Mouse (Mus musculus) thymus, postnatal 14 days (tissue): Measurements from ENCODE around the gene Pcsk6.

Source experiments
- DNase-seq: peaks from one replicate; pipeline ENCODE4 v3.0.0; 2021

Pcsk6 gene

DNA sequence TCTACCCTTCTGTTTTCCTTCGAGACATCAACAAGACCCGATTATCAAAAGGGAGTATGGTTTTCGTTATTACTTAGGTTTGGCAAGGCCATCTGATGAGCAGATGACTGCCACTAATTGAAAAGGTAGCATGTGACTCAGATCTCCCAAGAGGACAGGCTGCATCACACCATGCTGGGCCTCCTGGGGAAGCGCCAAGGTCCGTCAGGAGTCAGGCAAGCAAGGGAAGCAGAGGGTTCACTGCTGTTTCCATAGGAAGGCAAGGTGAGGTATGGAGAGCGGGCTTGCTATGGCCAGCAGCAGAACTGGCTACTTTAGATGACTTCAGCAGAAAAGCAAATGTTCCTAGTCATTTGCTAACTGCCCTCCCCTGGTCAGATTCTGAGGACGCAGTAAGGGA lies 84.9 kb downstream of the Pcsk6 start:
- DNase-seq, result no peak

DNA sequence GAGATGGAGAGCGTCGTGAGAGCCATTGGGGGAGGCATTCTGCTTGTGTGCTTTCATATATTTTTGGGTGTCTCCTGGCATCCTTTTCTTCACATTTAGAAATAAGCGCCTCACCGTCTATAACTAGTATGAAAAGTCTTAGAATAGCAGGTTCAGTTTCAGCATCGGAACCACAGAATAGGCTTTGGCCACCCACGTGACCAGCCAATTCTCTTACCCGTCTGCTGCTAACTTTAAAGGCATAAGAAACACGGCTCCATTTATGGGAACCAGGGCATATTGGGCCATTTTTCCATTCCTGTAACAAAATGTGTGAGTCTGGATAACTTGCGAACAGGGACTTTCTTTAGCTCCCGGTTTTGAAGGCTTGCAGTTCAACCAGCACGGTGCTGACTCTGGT lies 87.4 kb downstream of the Pcsk6 start:
- DNase-seq, result no peak

DNA sequence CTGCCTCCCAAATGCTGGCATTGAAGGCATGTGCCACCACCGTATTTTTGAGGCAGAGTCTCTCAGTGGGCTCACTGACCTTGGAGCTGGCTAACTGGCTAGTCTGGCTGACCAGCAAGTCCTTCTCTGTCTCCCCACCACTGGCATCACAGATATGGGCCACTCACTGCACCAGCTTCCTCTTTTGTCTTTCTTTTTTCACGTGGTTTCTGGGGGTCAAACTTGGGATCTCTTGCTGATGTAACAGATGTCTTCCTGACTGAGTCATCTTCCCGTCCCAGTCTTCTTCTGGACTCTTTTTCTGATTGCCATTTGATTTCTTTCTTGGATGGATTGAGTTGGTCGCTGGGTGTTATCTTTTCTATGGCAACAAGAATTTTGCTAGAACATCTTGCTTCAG lies 93.0 kb downstream of the Pcsk6 start:
- DNase-seq, result no peak

DNA sequence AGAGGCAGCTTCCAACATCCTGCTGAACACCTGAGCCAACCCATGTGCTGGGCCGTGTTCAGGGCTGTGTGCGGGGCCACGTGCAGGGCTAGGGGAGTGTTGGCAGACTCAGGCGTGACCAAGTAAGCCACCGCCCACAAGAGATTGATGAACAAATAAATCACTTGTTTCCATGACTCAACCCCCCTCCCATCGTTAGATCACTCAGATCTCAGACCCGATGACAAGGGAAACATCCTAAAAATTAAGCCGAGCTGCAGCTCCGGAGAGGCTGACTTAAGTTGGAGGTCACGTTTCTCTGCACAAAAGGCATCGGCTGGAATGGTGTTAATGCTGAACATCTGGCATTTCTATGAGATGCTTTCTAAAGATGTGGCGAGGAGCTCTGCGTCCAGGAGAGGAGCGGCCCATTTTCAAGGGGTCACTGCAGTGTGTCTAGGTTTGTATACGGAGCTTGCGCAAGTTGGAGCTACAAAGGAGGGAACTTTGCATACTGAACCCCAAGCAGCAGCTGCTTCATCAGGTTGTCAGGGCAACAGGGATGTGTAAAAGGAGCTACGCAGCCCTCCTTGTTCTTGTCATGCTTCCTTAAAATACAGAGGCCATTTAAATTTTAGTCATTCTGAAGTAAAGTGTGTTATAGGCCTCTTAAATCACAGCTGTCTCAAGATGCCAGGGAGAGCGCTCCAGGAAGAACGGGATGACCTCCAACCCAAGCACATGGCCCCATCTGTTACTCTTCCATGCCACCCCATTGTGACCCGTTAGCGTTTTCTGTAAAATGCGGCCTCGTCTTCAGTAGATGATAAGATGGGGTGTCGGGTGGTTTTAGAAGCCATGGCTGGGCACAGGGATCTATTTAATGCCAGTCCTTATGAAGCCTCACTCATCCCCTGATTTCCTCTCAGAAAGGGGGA lies 94.0 kb downstream of the Pcsk6 start:
- no peak for DNase-seq

DNA sequence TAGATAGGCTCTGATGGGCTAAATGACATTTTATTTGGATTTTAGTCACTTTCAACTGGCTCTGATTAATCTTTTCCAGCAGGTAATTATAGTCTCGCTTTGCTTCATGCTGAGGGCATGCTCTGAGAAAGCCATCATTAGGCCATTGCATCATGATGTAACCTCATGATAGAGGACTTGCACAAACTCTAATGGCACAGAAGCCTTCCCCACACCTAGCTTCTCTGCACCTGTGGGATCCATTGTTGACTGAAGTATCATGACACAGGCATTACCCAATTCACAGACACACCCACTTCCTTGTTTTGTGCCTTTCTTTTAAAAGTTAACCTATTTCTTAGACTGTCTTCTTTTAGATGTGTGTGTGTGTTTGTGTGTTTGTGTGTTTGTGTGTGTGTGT lies 95.7 kb downstream of the Pcsk6 start:
- DNase-seq, result no peak

DNA sequence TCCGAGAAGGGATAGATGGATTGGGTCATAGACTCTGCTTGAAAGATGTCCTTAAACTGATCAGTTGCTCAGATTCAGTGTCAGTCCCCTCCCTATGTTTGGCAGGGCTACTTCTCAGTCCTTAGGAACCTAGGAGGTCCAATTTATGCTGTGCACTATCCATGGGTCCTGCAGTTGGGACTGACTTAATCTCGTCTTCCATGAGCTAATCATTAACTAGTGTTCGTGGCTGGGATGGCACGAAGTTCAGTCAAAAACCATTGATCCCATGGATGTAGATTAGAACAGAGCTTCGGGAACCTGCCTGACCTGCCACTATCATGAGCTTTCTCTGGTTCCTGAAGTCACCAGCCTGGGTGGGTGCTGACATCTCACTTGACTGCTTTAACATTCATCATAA lies 96.6 kb downstream of the Pcsk6 start:
- no peak for DNase-seq

DNA sequence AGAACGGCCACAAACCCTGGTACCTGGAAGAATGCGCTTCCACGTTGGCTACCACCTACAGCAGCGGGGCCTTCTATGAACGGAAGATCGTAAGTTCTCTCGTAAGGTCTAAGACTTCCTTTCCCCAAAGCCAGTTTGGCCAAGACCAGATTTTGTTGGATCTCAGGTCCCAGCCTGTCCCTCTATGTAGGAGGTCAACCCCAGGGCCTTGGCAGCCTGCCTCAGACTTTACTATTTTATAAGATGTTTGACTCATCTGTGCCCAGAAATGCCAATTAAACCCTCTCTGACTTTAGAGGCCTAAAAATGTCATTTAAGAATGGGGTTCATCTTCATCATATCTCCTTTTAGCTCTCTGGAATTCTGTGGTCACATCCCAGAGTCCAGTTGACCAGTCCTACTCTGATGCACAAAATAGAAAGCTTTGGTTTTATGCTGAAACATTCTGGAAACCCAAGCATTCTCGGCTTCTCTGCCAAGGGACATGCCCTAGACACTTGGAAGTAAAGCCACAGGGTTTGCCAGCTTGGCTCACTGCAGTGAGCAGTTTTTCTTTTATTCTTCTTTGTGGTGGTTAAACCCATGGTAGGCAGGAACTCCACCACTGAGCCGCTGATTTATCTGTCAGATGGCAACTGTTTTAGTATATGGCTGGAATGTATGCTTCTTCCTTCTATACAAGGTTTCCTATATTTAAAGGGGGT lies 97.8 kb downstream of the Pcsk6 start:
- no peak for DNase-seq

DNA sequence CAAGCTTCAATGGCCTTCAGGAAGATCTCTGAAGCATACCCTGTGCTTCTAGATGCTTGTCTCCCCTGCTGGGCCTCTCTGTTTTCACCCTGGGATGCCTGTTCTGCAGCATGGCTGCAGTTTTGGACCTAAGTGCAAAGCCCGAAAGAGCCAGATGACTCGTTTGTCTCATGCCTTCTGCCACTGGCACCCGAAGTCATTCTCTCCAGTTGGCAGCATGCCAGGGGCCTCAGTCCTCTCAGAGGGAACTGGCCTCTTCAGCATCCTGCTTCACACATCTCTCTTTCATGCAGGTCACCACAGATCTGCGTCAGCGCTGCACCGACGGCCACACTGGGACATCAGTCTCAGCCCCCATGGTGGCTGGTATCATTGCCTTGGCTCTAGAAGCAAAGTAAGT lies 101.1 kb downstream of the Pcsk6 start:
- no peak for DNase-seq

DNA sequence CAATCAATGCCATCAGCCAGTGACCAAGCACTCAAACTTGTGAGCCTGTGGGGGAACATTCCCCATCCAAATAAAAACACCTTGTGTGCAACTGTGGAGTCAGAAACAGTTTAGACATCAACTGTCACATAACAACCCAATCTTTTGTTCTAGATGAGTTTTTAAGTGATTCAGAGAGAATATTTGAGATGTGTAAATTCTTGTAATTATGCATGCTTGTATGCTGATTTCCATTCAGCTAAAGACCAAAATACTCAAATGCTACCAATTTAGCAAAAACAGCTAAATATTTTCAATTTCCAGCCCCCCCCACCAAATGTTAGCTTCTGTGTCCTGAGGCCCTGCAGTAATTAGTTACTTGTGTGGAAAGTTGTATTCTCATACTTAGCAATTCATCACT lies 102.9 kb downstream of the Pcsk6 start:
- DNase-seq, result no peak

DNA sequence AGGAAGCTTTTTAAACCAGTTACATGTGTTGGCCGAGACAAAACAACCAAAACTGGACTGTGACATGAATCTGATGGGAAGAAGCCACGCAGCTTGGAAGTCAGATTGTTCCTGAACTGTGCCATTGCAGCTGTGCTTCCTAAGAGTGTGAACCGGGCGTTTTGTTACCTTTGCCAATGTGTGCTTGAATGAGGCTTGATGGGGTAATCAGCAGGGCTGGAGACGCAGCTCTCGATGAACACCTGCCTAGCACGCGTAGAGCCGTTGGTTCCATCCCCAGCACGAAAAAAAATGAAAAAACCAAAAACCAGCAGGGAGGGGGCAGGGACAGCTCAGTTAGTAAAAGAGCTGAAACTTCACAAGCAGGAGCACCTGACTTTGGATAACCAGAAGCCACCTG lies 109.8 kb downstream of the Pcsk6 start:
- peak; percentile 33 for DNase-seq

DNA sequence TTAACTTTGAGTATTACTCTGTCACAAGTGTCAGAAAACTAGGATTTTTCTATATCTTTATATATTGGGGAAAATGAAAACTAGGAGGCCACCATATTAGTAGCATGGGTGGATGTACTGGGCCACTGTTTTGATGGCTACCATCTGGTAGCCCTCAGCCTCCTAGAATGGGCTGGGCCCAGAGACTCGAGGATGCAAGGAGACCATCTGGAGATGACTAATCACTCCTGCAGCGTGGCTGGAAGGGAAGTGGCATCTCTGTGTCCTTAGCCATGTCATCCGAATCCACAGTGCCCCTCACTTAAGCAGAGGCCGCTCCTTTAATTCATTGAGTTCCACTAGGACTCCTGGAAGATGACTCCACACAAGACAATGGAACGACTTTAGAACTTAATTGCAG lies 115.8 kb downstream of the Pcsk6 start:
- DNase-seq, result no peak

DNA sequence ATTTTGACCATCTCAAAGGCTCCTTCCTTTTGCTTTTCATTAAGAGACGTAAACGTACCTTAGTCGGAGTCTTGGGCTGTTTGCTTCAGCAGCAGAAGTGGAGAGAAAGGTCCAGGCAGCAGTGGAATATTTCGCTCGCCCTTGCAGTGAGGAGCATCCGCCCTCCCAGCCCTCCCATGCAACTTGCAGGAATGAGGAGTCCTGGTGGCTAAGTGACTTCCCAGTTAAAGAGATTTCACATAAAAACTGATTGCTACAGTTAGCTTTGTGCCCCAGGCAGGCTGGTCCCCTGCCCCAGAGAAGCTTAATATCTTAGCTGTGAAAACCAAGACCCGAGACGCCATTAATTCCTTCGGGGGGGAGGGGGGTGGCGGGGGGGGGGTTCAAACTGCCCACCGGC lies 116.4 kb downstream of the Pcsk6 start:
- DNase-seq, result no peak

DNA sequence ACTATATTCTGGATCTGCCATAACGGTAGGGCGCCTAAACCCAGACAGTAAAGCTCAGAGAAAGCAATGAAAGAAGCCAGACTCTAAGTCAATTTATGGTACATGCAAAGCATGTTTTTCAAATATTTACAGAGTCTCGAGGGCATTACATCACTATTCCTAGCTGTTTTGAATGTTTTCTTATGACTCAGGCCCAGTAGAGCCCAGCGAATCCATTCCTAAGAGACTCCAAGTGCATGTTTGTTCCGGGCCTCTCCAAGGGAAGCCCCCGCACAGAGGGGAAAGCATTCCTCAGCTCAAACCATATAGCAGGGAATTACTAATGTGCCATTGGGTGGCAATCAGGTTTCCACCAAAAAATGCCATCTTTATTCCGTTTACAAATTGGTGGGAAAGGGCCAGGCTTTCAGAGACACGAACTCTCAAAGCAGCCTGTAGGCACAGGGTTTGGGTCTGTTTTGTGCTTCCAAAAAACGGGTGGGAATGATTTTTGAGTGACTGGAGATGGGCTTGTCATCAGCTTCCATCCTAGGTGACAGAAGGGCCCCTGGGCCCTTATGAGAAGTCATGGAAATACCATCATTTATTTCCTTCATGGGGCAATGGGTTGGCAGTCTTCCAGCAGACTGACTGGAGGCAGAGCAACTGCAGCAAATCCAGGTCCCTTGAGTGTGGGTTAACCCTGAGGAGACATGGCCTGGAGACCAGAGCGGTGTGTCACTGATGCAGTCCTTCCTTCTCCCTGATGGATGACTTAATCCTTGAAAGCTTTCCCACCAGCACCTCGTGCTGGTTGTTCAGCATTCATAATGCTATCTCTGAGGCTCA lies 117.7 kb downstream of the Pcsk6 start:
- no peak for DNase-seq

DNA sequence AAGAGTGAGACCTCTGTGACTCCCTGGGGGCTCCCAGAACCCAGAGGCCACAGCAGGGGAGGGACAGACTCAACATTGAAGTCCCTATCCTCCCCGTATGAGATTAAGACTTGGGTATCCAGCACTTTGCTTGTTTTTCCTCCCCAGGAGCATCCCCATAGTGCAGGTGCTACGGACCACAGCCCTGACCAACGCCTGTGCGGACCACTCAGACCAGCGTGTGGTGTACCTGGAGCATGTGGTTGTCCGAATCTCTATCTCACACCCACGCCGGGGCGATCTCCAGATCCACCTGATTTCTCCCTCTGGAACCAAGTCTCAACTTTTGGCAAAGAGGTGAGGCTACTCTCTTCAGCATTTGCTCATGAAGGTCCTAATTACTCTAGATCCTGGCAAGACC lies 118.5 kb downstream of the Pcsk6 start:
- no peak for DNase-seq

DNA sequence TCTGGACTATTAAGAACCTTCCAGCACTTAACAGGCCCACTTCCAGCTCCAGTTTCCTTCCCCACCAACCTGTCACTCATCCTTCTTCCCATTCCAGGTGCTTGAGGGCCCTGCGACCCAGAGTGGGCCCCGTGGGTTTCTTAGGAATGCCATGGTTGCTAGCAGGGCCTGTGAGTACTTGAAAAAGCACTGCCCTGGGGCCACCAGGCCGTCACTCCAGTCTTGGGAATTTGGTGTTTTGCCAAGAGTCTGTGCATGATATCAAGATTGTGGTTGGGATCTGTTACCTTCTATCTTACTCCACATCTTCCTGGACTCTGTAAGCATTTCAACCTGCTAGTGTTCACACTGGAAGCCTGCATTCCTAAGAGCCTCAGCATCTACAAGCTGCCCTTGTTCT lies 120.5 kb downstream of the Pcsk6 start:
- no peak for DNase-seq

DNA sequence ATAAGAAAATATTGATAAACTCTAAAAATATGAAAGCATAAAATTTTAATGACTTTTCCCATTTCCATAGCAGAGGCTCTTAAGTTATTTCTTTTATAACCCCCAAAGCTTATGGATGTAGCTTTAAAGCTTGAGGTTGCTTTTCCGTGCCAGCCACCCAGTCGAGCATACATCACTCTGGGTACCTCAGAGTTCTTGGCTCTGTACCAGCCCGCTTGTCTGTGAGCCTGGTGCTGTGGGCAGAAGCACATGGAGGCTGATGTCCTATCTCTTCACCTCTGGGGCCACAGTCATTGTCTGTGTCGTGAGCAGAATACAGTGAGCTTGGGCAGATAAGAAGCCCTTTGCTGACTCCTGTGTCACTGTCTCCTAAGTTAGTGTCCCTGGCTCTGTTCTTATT lies 126.7 kb downstream of the Pcsk6 start:
- no peak for DNase-seq

DNA sequence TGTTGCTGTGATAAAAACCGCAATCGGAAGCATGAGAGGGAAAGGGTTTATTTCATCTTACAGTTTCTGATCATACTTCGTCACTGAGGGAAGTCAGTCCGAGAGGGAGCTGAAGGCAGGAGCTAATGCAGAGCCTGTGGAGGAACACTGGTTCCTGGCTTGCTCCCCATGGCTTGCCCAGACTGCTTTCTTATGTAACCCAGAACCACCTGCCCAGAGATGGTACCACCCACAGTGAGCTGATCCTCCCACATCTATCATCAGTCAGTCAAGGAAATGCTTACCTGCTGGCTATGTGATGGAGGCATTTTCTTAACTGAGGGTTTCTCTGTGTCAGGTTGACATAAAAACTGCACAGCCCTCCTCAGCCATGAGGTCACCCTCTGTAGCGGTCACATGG lies 127.2 kb downstream of the Pcsk6 start:
- DNase-seq, result no peak

DNA sequence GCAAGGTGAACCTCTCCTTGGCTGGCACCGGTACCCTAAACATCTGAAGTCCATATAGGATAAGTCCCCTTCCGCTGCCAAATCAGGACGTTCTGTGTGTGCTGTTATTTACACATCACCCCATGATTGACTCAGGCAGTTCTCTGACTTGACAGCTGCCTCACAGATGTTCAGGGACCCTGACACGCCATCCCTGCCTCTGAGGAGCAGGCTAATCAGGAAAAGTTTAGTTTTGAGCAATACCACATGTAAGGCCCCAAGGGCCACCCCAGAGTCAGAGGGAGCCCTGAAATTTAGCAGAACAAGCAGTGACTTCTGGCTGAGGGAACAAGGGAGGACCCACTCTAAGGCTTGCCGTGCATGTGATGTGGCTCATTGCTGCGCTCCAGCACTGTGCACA lies 130.8 kb downstream of the Pcsk6 start:
- no peak for DNase-seq

DNA sequence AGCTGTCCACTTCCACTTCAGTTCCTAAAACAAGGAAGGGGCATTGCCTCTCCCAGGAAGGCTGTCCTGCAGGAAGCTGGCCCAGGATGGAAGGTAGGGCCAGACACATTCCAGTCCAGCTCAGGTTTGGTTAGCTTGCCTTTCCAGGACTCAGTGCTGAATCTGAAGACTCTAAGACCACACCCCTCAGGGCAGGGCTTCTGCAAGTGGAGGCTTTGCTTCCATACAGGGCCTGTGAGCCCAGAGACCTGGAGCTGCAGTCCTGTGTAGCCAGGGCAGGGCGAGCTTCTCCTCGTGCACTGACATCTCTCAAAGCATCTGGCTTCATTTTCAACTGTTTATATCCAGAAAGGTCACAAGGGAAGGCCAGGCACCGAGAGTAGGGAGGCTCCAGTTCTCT lies 131.9 kb downstream of the Pcsk6 start:
- DNase-seq, result no peak

DNA sequence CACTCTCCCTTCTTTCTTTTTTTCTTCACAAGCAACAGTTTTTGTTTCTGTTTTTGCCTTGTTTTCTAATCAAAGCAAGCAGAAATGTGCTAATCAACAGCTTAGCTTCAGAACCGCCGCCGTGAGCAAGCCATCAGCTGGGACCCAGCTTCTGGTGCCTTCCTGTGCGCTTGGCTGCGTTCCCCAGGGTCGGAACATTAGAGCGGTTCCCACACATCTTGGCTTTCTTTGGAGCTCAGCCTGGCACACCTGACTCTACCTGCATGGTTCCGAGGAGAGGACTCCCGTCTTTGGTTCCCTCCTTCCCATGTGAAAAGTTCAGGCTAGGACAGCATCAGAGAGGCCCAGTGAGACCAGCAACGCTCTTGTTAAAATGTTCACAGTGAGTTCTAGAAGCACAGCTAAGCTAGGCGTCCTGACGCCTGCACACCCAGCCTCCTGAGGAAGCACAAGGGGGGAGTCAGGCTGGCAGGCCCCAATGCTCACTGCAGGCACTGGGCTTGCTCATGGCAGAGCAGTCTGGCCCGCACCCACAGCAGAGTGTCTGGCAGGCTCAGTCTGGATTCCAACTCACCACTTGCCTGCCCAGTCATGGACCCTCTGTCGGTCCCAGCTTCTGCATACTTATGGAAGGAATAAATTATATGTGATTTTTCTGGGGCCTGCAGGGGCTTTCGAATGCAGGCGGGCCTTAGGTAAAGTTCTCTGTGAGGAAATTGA lies 139.7 kb downstream of the Pcsk6 start:
- DNase-seq, result no peak

DNA sequence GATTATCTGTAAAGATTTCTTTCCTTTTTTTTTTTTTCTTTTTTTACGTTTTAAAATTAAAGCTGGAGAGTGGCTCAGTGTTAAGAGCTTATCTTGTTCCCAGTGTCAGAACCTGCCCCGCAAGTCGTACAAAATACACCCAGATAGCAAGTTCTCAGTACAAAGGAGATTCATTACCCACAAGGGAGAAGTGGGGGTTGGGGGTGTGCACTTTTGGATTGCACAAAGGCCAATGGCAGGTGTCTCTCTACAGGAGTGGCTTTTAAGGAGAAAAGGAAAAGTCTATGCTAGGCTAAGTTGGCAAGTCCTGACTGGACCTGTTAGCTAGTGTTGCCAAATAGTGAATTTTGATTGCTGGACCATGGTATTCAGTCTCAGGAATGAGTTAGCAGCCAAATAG lies 140.3 kb downstream of the Pcsk6 start:
- DNase-seq, result no peak

DNA sequence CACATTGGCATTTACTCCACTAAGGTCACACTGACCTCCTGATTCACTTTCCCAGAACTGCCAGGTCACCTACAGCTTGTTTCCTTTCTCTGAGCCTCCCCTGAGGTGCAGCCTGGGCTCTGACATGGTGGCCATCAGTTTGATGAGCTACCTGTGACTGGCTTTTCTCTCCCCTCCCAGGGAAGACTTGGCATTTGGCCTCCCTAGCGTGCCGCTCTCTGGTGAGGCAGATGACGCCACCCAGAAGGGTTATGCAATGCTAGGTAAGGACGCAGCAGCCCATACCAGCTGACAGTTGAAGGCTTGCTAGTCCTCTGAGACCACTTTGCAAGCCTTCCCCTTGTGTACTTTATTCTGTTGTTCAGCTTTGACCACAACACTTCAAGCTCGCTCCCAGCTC lies 141.9 kb downstream of the Pcsk6 start:
- no peak for DNase-seq
